Mouse (Mus musculus) kidney, adult 18-20 months (tissue): ENCODE measurements around the gene Fmr1nb.
A peak's percentile ranks its signal among the peaks of the same experiment; 100 is the strongest.
"Not testable (repeated sequence)": the region's sequence is repeated elsewhere in the genome, so short reads cannot be mapped to it uniquely, and the experiment has no call there.

Experiments used
- DNase-seq: peaks from one replicate; pipeline ENCODE4 v3.0.0; 2021

Fmr1nb gene

GRCm38 (mm10) chrX:68761606-68762005 lies at the start of gene Fmr1nb:
TSS of gene Fmr1nb (plus strand) at chrX:68761839.
- no peak for DNase-seq

GRCm38 (mm10) chrX:68736902-68737301 lies 24.7 kb upstream of the Fmr1nb start:
- no peak for DNase-seq

- no peak for DNase-seq
Observed at GRCm38 (mm10) chrX:68740088-68740487, 21.6 kb upstream of the Fmr1nb start.

- not testable (repeated sequence) for DNase-seq
Observed at GRCm38 (mm10) chrX:68820449-68820848, 58.8 kb downstream of the Fmr1nb start.

- peak; percentile 3 for DNase-seq
Observed at GRCm38 (mm10) chrX:68821059-68821458, 59.4 kb downstream of the Fmr1nb start, which contains the start of gene Gm14698. TSS of gene Gm14698 (plus strand) at chrX:68821093.

- no peak for DNase-seq
Observed at GRCm38 (mm10) chrX:68839548-68840444, 78.2 kb downstream of the Fmr1nb start.
